Mouse (Mus musculus): ENCODE data around the gene Zfp764. TPM values are rescaled to one million over a fixed set of nuclear protein-coding genes. Genes with fewer than 3 reads are reported as not detected.
A peak's percentile ranks its signal among the peaks of the same experiment; 100 is the strongest.
"Not testable (repeated sequence)": the region's sequence is repeated elsewhere in the genome, so short reads cannot be mapped to it uniquely, and the experiment has no call there.

The Zfp764 gene
- polyA plus RNA-seq, 1 experiment from 2014 or later: 7.9 TPM

- no peak overlapping the region for H3K9ac ChIP-seq
Observed at GRCm38 (mm10) chr7:127422247-127422646, 15.6 kb upstream of the Zfp764 start.

GRCm38 (mm10) chr7:127421388-127422191 lies 15.0 kb upstream of the Zfp764 start, which contains the start of gene Zfp688:
Zfp688 (minus strand) TSS chr7:127422068.
- Histone ChIP-seq H3K27me3 (no peaks in the 10 kb centered on the region), H3K4me2 (replicated peaks) (peak within 1 kb of the TSS; percentile 96), H3K27ac (peak within 1 kb of the TSS; percentile 63), H3K4me3 (peak within 1 kb of the TSS; percentile 66), H3K4me1 (peaks cover 8% of the 10 kb centered on the region; the same call in 1 of the 2 replicates), H3K36me3 (peaks cover 8% of the 10 kb centered on the region), H3K9ac (peak within 1 kb of the TSS; percentile 90), H3K9me3 (no peaks in the 10 kb centered on the region)
- ATAC-seq (ENCODE audit: insufficient number of reproducible peaks, insufficient read depth, low FRiP score, low TSS enrichment): peak; percentile 86
- WGBS: under 1% methylated on average over 48 of the region's 48 CpGs

More at GRCm38 (mm10) chr7:127422247-127422646, 15.6 kb upstream of the Zfp764 start:
- Histone ChIP-seq H3K4me1 (peaks cover 8% of the 10 kb centered on the region; the same call in 1 of the 2 replicates), H3K36me3 (peaks cover 8% of the 10 kb centered on the region), H3K9me3 (no peaks in the 10 kb centered on the region), H3K4me3 (peak overlapping the region; percentile 66), H3K4me2 (replicated peaks) (peak overlapping the region; percentile 96), H3K27ac (no peak overlapping the region), H3K27me3 (no peaks in the 10 kb centered on the region)
- WGBS: 2% methylated on average over 15 of the region's 15 CpGs
- ATAC-seq (ENCODE audit: insufficient number of reproducible peaks, insufficient read depth, low FRiP score, low TSS enrichment): no peak

DNA sequence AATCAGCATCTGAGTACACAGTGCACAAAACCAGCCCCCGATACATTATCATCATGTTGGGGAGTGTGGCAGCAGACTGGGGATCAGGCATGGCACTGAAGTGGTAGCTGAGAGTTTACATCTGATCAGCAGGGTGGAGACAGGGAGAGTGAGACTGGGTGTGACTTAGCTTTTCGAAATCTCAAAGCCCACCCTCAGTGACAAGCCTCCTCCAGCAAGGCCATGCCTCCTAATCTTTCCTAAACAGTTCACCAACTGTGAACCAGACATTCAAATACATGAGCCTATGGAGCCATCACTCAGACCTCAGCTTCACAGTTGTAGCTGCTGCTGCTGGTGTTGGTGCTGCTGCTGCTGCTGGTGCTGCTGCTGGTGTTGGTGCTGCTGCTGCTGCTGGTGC lies 4.8 kb upstream of the Zfp764 start:
- no peaks in the 10 kb centered on the region for H3K4me1 ChIP-seq
- no peaks in the 10 kb centered on the region for H3K36me3 ChIP-seq
- no peaks in the 10 kb centered on the region for H3K27me3 ChIP-seq
- no peak for ATAC-seq (ENCODE audit: insufficient number of reproducible peaks, insufficient read depth, low FRiP score, low TSS enrichment)
- H3K4me2 ChIP-seq (replicated peaks): no peak overlapping the region
- H3K9me3 ChIP-seq: no peaks in the 10 kb centered on the region
- H3K27ac ChIP-seq: no peak overlapping the region
- H3K9ac ChIP-seq: no peak overlapping the region
- 68% methylated on average over 2 of the region's 2 CpGs for WGBS
- H3K4me3 ChIP-seq: no peak overlapping the region

DNA sequence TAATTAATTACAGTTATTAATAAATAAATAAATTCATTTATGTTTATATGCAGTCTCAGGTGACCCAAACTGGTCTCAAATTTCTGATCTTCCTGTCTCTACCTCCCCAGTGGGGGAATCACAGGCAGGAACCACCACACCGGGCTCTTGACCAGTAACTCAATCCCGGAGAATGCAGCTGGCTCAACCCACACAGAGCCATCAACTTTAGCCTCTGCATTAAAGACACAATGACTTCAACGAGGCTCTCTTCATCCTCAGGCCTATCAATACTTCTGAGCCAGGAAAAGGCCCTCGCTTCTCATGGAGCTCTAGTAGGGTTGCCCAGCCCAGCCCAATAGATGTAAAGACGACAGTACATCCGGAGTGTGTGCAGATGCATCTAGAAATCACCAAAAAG lies 2.5 kb downstream of the Zfp764 start:
- not testable (repeated sequence) for H3K9ac ChIP-seq; H3K27me3 ChIP-seq; H3K4me3 ChIP-seq; ATAC-seq (ENCODE audit: insufficient number of reproducible peaks, insufficient read depth, low FRiP score, low TSS enrichment); H3K4me1 ChIP-seq; H3K27ac ChIP-seq; H3K36me3 ChIP-seq; H3K4me2 ChIP-seq (replicated peaks); H3K9me3 ChIP-seq
- 96% methylated on average over 6 of the region's 6 CpGs for WGBS

GRCm38 (mm10) chr7:127402980-127403379 lies 3.6 kb downstream of the Zfp764 start:
- Histone ChIP-seq H3K36me3 (peaks cover 4% of the 10 kb centered on the region), H3K4me2 (replicated peaks) (no peak overlapping the region), H3K27ac (no peak overlapping the region), H3K27me3 (no peaks in the 10 kb centered on the region), H3K9ac (no peak overlapping the region), H3K9me3 (no peaks in the 10 kb centered on the region), H3K4me1 (no peaks in the 10 kb centered on the region), H3K4me3 (no peak overlapping the region)
- 53% methylated on average over 2 of the region's 2 CpGs for WGBS
- no peak for ATAC-seq (ENCODE audit: insufficient number of reproducible peaks, insufficient read depth, low FRiP score, low TSS enrichment)

DNA sequence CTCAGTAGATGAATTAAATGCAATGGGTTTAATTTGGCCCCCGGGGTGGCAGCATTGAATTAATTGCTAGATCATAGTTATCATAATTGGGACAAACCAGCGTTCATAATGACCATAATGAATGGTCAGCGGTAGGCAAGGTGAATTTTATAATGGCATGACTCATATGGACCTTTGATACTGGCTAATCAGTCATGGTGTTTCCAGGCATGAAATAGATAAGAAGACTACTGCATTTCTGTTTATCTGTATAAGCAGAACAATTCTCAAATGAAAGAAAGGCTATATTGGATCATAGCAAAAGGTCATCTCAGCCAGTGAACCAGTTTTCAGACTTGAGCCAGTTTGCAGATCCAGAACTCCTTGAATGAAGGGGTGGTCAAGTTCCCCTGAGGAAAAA lies 6.3 kb downstream of the Zfp764 start:
- ATAC-seq (ENCODE audit: insufficient number of reproducible peaks, insufficient read depth, low FRiP score, low TSS enrichment): no peak
- H3K9ac ChIP-seq: no peak overlapping the region
- H3K36me3 ChIP-seq: peaks cover 4% of the 10 kb centered on the region
- no peak overlapping the region for H3K27ac ChIP-seq
- H3K4me3 ChIP-seq: no peak overlapping the region
- no peak overlapping the region for H3K4me2 ChIP-seq (replicated peaks)
- H3K9me3 ChIP-seq: no peaks in the 10 kb centered on the region
- no peaks in the 10 kb centered on the region for H3K27me3 ChIP-seq
- H3K4me1 ChIP-seq: no peaks in the 10 kb centered on the region
- 65% methylated on average over 3 of the region's 3 CpGs for WGBS

GRCm38 (mm10) chr7:127393944-127394333 lies 12.7 kb downstream of the Zfp764 start:
- Histone ChIP-seq H3K9me3 (no peaks in the 10 kb centered on the region), H3K27ac (peak overlapping the region; percentile 86; the same call in 1 of the 2 replicates), H3K4me3 (peak overlapping the region; percentile 72), H3K27me3 (no peaks in the 10 kb centered on the region), H3K4me2 (replicated peaks) (peak overlapping the region; percentile 85), H3K4me1 (peaks cover 4% of the 10 kb centered on the region), H3K36me3 (peaks cover 11% of the 10 kb centered on the region), H3K9ac (peak overlapping the region; percentile 35)
- no peak for ATAC-seq (ENCODE audit: insufficient number of reproducible peaks, insufficient read depth, low FRiP score, low TSS enrichment)
- whole genome bisulfite sequencing: 26% methylated on average over 7 of the region's 7 CpGs

DNA sequence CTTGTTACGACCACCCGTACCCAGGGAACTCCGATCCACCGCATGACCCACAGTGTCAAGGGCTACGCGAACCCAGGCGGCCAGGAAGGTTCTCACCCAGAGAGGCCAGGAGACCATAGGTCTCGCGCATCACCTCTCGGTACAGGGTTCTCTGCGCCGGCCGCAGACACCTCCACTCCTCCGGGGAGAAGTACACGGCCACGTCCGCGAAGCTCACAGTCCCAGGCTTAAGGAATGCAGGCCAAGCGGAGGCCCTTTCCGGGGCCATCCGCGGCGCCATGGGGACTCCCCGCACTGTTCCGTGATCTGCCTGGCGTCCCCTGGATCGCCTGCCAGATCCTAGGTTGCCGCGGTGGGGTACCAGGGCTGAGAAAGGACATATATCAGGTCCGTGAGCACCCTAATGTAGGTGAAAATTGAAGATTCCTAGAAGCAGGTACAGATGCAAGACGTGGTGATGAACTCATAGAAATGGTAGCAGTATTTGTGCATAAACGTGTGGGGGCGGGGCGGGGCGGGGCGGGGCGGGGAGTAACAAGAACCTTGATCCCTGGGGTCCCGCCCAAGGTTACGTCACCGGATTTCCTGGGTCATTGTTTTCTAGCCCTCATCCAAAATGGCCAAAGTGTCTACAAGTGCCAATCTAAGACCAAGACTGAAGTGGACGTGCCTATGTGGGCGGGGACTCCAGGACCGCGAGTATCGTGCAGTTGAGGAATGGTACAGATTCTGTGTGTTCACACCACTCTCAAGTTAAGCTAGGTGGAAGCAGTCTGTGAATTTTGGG lies 13.3 kb downstream of the Zfp764 start, which contains the start of gene E430018J23Rik:
TSS of gene E430018J23Rik (minus strand) at position 473 of the 787 bp plus-strand sequence.
- WGBS: under 1% methylated on average over 45 of the region's 45 CpGs
- H3K9ac ChIP-seq: peak within 1 kb of the TSS; percentile 76
- peak within 1 kb of the TSS; percentile 85 for H3K4me2 ChIP-seq (replicated peaks)
- peaks cover 11% of the 10 kb centered on the region for H3K36me3 ChIP-seq
- H3K4me1 ChIP-seq: peaks cover 4% of the 10 kb centered on the region
- peak within 1 kb of the TSS; percentile 86 for H3K27ac ChIP-seq
- H3K4me3 ChIP-seq: peak within 1 kb of the TSS; percentile 72
- H3K9me3 ChIP-seq: no peaks in the 10 kb centered on the region
- ATAC-seq (ENCODE audit: insufficient number of reproducible peaks, insufficient read depth, low FRiP score, low TSS enrichment): peak; percentile 81
- H3K27me3 ChIP-seq: no peaks in the 10 kb centered on the region

GRCm38 (mm10) chr7:127392251-127392824 lies 14.3 kb downstream of the Zfp764 start:
- Histone ChIP-seq H3K4me3 (peak overlapping the region; percentile 72), H3K36me3 (peaks cover 11% of the 10 kb centered on the region), H3K4me2 (replicated peaks) (peak overlapping the region; percentile 85), H3K27me3 (no peaks in the 10 kb centered on the region), H3K4me1 (peaks cover 4% of the 10 kb centered on the region), H3K9ac (peak overlapping the region; percentile 76), H3K9me3 (no peaks in the 10 kb centered on the region), H3K27ac (no peak overlapping the region)
- no peak for ATAC-seq (ENCODE audit: insufficient number of reproducible peaks, insufficient read depth, low FRiP score, low TSS enrichment)
- 81% methylated on average over 8 of the region's 8 CpGs for WGBS

DNA sequence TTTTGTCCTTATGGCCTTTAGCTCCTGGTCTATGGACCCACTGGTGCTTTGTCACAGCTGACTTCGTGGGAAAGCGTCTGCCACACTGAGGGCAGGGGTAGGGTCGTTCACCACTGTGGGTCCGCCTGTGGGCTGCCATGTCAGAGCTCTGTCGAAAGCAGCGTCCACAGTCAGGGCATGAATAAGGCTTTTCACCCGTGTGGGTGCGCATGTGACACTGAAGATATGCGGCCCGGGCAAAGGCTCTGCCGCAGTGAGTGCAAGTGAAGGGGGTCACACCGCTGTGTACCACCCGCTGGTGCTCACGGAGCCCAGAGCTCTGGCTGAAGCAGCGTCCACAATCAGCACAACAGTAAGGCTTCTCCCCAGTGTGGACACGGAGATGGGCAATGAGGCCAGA lies 15.1 kb downstream of the Zfp764 start:
- WGBS: 95% methylated on average over 16 of the region's 16 CpGs
- Histone ChIP-seq H3K4me1 (peaks cover 4% of the 10 kb centered on the region), H3K27me3 (no peaks in the 10 kb centered on the region), H3K4me2 (replicated peaks) (no peak overlapping the region), H3K36me3 (peaks cover 11% of the 10 kb centered on the region), H3K27ac (no peak overlapping the region), H3K4me3 (no peak overlapping the region), H3K9me3 (no peaks in the 10 kb centered on the region), H3K9ac (no peak overlapping the region)
- no peak for ATAC-seq (ENCODE audit: insufficient number of reproducible peaks, insufficient read depth, low FRiP score, low TSS enrichment)

GRCm38 (mm10) chr7:127390306-127390705 lies 16.3 kb downstream of the Zfp764 start:
- WGBS: 77% methylated on average over 7 of the region's 7 CpGs
- no peak for ATAC-seq (ENCODE audit: insufficient number of reproducible peaks, insufficient read depth, low FRiP score, low TSS enrichment)

More at GRCm38 (mm10) chr7:127390306-127390705, 16.3 kb downstream of the Zfp764 start:
- Histone ChIP-seq H3K27ac (no peak overlapping the region), H3K9ac (no peak overlapping the region), H3K4me3 (no peak overlapping the region), H3K27me3 (no peaks in the 10 kb centered on the region), H3K9me3 (no peaks in the 10 kb centered on the region), H3K36me3 (peaks cover 15% of the 10 kb centered on the region), H3K4me2 (replicated peaks) (no peak overlapping the region), H3K4me1 (peaks cover 4% of the 10 kb centered on the region)
